Mouse (Mus musculus): ENCODE measurements at regions not wholly inside any gene's neighbourhood (a gene's known extent, or its start where the extent isn't known, plus 50 kb on each side); places are given as distances from the start of the nearest gene placed in this dataset.

GRCm38 (mm10) chr1:114287349-114287748, 1397.2 kb upstream of the Cntnap5a start:
- DNase-seq, result no peak

GRCm38 (mm10) chr1:114330541-114330940, 1354.0 kb upstream of the Cntnap5a start:
- DNase-seq, result peak; percentile 83 to 90

- no peak for DNase-seq
Observed at GRCm38 (mm10) chr1:114358215-114358995, 1326.2 kb upstream of the Cntnap5a start.

- no peak for DNase-seq
Observed at GRCm38 (mm10) chr1:114392034-114392433, 1292.5 kb upstream of the Cntnap5a start.
